Mouse (Mus musculus): ENCODE results near the gene Ear6.

Gene Ear6

DNA sequence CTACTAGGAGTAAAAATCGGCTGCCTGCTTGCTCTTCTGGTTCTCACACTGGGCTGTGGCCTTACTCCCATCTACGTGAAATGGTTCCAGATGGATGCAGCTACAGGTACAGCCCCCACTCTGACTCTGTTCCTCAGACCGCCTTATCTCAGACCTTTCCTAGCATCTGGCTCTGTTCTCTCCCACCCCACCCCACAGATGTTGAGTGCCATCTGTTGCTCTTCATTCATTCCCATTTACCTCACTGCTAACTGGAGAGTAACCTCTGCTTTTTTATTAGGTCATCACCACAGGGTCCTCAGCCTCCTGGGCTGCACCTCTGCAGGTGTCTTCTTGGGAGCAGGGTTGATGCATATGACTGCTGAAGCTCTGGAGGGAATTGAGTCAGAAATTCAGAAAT, 40.3 kb downstream of the Ear6 start:
- no peak for DNase-seq (ENCODE audit: low spot score)

- no peak for DNase-seq (ENCODE audit: low spot score)
Observed at GRCm38 (mm10) chr14:51895071-51895470, 41.6 kb downstream of the Ear6 start.

DNA sequence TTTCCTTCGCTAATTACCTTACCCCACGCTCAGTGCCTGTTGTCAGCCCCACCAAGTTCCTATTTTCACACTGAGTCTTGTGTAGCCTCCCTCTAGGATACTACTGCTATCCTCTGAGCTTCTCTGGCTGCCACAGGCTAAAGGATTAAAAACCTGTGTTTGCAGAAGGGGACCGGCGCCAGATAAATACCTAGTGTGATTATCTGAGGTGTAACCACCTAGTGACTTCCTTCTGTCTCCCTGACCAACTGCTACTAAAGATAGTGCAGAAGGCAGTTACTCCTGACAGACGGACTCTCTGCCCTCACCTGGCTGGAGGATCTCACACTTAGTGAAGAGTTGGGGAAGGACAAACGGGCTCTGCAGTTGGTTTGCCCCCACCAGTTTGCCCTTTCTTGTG, 42.5 kb downstream of the Ear6 start:
- DNase-seq (ENCODE audit: low spot score) = no peak

DNA sequence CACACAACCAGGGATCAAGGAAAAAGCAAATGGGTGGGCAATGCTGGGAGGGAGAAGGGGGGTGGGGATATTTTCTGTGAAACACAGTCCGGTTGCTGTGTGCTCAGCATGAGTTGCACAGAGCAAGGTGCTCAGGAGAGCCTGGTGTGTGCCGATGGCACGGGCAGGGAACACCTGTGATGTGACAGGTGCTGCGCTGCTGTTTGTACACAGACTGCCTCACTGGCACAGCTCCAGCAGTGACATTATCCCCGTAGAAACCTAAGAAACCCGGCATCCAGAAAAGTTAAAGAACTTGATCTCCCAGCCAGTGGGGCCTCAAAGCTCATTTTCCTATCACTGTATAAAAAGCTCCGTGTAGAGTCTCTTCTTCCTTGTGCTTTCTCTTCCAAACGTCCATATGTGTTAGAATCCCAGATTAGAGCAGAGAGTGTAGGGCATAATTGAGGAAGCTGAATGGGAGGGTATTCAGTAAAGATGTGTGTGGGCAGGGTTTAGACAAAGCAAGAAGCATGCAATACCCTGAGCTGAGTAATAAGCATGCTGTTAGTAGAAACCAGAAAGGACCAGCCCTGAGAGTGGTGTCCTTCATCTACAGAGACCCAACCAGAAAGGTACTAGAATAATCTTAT, 43.2 kb downstream of the Ear6 start:
- no peak for DNase-seq (ENCODE audit: low spot score)

- DNase-seq (ENCODE audit: low spot score) = no peak
Observed at GRCm38 (mm10) chr14:51899351-51899750, 45.9 kb downstream of the Ear6 start.

GRCm38 (mm10) chr14:51902806-51903710, 49.6 kb downstream of the Ear6 start:
- DNase-seq (ENCODE audit: low spot score) = peak; percentile 67

DNA sequence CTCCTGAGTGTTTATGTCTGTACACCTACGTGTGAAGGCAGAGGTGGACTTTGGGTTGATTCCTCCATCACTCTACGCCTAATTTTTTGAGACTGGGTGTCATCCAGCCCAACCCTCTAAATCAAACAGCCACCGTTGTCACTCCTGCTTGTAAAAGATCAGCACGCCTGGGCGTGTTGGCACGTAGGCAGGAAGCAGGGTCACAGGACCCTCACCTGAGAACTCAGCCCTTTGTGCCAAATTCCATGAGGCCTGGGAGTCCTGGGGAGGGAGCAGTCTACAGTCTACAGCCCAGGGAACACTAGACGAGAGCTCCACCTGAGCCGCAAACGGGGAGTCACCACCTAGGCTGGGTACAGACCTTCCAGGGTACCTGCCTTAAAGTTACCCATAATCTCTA, 50.3 kb downstream of the Ear6 start:
- no peak for DNase-seq (ENCODE audit: low spot score)

All from layer of hippocampus, adult 11-12 months (tissue).